Mouse (Mus musculus) CD4-positive, CD25-positive, alpha-beta regulatory T cell, adult 2 months (primary cell): Measurements from ENCODE around the gene Atrnl1.
A peak's percentile ranks its signal among the peaks of the same experiment; 100 is the strongest.

Source experiments
- DNase-seq: peaks from one replicate; pipeline ENCODE4 v3.0.0-alpha.2; 2012; ENCODE audit warnings: low read depth, low spot score

Gene Atrnl1

DNA sequence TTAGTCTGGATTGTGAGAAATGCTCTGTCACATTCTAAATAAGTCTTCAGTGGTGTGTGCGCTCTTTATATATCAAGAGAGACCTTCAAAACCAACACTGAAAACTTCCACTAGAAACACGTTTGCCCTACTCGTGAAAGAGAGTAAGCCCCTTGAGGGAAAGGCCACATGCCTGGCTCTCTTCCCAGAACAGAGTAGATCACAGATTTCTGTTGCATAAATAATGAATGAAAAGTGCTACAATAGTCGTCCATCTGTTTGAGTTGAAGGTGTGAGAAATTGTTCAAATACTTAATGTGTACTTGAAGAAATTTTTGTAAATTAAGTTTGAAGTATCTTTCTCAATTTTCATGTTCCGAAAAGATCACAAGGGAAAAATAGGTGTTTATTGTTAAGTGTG is 312.2 kb downstream of the Atrnl1 start:
- DNase-seq = no peak

DNA sequence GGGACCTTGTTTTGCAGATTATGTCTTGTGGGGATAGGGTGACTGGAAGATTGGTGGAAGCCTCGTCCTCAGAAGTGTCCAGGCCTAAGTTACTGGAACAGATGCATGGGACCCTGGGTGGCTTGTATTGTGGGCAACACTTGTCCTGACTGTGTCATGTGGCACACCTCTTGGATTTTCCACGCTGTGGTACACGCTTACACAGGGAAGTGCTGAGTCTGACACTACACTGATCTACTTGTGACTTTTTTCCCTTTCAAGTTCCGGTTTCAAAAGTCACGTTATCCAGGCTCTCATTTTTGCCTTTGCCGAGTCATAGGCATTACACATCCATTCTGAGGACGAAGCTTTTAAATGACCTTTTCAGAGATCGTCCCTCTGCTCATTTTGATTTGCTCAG is 314.0 kb downstream of the Atrnl1 start:
- no peak for DNase-seq

- no peak for DNase-seq
Measured at GRCm38 (mm10) chr19:57925681-57926080, 314.8 kb downstream of the Atrnl1 start.

- DNase-seq = peak; percentile 27
Measured at GRCm38 (mm10) chr19:57926164-57926860, 315.5 kb downstream of the Atrnl1 start.

GRCm38 (mm10) chr19:57926941-57927471 is 316.2 kb downstream of the Atrnl1 start:
- no peak for DNase-seq

DNA sequence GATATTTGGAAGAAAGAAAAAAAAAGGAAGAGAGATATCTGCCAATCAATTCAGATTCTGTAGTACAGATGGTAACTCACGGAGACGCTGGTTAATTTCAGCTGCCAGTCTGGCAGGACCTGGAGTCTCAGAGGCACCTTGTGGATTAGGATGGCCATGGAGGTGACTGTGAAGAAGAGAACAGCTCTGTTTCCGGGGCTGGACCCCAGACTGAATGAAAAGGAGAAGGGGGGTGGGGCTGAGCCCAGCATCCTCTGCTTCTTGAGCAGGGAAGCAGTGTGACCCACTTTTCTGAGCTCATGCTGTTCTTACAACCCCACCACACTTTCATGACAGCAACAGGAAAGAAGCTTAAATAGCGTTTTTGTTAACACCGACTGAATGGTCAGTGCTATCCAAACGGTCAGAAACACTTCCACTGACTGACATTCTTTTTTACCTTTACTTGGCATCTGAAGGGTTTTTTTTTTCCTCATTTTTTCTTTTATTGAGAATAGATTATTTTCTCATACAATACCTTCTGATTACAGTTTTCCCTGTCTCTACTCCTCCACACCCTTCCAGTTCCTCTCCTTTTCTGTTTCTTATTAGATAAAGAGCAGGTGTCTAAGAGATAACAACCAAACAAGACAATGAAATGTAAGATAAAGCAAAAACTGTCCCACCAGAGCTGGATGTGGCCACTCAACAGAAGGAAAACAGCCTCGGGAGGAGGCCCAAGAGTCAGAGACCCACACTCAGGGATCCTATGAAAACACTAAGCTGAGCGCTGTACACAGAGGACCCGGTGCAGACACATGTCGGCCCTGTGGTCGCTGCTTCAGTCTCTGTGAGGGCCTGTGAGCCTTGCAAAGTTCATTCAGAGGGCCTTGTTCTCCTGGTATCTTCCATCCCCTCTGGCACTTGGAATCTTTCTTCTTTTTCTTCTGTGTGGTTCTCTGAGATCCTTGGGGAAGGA is 317.0 kb downstream of the Atrnl1 start:
- DNase-seq = no peak

DNA sequence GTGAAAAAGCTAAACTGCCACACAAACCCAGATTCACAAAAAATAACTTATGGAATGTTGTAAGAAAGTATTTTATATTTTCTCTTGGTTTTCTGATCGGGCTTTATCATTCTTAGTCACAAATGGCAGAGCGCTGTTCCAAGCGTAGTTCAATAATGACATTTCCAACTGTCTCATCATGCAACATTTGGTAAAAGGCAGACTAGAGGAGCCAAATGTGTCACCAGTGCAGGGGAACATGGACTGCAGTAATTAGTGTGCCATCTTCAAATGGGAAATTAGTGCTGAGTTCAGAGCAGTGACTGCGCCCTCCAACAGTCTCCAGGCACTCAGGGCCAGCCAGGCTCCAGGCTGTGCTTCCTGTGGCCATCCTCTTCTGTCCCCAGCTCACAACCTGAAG is 320.8 kb downstream of the Atrnl1 start:
- DNase-seq = no peak

GRCm38 (mm10) chr19:57936865-57937264 is 326.0 kb downstream of the Atrnl1 start:
- no peak for DNase-seq

DNA sequence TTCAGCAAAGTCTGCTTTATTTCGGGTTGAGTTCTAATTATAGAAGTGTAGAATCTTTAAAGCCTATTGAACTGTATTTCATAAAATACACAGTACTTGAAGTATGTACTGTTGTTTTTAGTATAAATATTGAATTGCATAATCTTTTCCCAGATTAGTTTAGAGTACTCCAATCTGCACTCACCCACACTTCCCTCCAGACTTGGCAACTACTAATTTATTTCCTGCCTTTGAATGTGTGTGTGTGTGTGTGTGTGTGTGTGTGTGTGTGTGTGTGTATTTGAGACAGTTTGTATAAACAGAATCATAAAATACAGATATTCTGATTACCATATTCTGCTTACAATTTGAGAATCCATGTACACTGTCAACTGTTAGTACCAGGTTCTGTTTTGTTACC is 328.3 kb downstream of the Atrnl1 start:
- no peak for DNase-seq

DNA sequence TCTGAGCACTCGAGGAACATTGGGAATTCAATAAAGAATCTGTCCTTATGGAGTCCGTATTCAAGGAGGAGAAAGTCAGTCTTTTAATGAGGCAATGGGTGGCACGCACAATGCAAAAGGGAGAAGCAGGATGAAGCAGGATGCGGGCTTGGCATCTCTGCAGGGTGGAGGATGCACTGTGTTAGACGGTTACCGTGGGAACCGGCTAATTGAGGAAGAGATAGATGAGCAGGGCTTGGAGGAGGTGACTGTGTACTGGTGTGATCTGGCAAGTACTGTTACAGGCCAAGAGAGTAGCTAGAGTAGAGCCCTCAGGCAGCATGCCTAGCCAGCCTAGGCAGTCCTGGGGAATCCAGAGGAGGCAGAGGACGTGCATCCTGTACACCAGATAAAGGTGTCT is 330.7 kb downstream of the Atrnl1 start:
- DNase-seq = no peak

GRCm38 (mm10) chr19:57942281-57942680 is 331.4 kb downstream of the Atrnl1 start:
- DNase-seq = no peak

- no peak for DNase-seq
Measured at GRCm38 (mm10) chr19:57943308-57943707, 332.5 kb downstream of the Atrnl1 start.

DNA sequence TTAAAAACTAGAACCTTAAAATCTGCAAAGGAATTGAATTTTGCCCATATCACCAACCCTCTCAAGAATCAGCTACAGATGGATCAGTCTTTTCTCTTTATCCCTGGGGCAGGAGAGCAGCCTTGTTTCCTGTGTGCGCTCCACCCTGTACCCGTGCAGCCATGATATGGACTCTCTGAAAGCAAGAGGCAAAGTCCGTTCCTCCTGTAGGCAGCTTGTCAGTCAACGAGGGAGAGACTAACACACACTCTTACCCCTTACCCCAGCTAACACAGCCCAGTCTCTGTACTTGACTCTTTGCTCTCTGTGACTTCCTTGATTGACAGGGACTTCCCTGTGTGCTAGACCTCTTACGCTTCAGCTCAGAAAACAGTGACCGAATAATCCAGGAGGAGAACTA is 333.8 kb downstream of the Atrnl1 start:
- no peak for DNase-seq

DNA sequence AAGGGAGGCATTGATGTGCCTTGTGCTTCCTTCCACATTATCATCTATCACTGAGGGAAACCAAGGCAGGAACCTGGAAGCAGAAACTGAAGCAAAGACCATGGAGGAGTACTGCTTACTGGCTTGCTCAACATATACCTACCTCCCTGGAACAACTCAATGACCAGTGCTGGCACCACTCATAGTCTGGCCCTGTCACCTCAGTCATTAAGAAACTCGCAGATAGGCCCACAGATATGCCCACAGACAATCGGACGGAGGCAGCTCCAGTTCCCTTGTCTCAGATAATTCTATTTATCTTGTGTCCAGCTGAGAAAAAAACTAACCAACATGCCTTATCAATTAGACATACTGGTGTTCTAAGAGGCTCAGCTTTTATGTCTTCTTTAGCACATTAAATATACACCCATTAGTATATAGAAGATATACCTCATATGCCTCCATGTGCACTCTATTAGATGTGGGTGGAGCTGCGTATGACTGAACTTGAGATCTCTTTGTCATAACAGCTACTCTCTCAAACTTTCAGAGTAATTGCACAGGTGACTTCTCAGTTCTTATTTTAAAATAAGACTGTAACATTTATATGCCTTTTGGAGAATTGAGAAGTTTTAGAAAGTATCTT is 334.9 kb downstream of the Atrnl1 start:
- DNase-seq = no peak

DNA sequence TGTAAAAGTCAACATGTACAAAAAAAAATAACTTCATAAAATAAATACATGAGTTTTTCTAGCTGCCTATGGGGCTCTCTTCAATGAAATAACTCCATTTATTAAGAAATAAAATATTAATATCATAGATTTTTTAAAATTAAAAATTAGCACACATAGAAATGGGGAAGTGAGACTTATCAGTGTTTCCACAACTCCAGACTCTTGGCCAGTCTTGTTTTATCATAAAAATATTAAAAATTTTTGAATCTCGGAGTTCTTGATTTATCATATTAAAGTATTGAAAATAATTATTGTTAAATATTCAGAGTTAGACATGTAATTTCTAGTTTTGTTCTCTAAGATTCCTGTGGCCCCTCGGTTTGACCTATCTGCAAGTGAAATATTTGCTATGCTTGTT is 337.7 kb downstream of the Atrnl1 start:
- DNase-seq = no peak

DNA sequence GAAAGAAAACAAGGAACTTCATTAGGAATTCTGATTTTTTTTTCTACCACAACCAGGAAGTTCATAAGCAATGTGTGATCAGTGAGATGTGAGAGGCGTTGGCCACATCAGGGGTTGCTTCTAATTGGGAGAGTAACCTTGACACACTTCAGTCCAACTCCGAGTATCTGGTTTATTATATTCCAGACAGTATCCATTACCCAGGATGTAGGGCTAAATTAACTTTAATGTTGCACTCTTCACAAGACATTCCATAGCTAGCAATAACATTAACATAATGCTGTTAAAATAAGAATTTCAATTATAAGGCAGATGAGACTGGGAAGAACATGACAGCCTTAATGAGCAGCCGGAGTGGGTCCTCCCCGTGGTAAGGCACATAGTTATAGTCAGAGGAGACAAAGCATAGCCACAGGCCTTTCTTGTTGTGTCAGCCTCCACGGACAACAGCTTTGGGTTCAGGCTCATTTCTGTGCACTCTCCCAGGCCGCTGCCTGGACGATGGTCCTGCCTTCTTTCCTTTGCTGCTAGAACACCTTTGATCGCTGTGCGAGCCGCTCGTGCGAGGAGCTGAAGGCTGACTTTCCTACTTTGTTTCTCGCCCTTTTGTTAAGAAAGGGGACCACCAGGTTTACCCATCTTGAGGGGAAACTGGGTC is 338.6 kb downstream of the Atrnl1 start:
- no peak for DNase-seq

DNA sequence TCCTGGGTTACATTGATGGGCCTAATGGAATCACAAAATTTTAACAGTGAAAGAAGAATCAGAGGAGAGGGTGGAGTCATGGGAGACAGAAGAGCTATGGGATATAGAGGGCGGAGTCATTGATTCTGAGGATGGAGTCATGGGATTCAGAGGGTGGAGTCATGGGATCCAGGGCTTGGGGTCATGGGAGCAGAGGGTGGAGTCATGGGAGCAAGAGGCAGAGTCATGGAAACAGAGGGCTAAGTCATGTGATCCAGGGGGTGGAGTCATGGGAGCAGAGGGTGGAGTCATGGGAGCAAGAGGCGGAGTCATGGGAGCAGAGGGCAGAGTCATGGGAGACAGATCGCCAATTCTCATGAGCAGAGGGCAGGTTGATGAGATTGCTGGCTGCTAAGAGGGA is 343.3 kb downstream of the Atrnl1 start:
- DNase-seq = no peak

DNA sequence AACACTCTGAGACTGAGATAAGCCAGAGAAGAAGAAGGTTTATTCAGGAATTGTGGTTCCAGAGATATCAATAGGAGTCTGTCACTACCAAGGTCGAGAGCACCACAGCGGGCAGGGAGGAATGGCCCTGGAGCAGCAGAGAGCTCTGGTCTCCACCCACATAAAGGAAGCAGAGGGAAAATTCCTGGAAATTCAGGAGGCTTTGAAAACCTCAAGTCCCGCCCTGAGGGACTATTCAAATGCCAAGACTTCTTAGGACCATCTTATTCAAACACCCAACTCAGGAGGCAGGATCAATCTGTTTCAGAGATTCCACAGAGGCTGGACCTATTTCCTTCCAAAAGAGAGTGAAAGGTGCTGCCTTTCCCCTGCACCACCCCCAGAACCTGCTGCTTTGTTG is 345.6 kb downstream of the Atrnl1 start:
- no peak for DNase-seq

- DNase-seq = no peak
Measured at GRCm38 (mm10) chr19:57957363-57957762, 346.5 kb downstream of the Atrnl1 start.

- DNase-seq = no peak
Measured at GRCm38 (mm10) chr19:57958154-57958553, 347.3 kb downstream of the Atrnl1 start.

DNA sequence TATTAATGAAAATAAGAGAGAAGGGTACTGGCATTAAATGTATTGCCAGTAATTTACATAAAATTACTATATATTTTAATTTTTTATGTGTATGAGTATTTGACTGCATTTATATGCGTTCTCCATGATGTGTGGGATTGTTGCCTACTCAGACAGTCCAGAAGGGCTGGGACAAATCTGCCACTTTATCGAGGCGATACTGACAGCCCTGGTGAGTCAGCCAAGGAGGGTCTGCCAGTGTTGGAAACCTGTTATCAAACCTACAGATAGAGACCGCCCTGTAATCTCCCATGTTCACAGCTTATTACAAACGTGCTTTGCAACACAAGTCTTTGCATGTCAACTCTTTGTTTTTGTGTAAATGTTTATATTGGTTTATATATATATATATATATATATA is 347.9 kb downstream of the Atrnl1 start:
- no peak for DNase-seq

DNA sequence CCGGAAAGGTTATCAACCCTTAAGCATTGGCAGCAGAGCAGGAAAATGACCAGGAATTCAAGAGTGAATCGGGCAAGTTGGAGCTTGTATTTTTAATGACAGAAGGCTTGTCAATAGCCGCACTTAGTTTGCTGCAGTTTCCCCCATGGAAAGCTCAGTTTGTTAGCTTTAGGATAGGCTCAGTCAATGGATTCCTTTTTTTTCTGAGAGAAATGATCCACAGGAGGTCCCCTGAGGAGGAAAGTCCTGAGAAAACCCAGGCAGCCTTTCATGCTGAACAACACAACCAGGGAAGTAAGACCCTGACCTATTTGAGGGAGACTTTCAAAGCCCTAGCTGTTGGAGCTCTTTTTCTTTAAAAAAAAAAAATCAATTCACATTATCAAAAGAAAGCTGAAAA is 350.5 kb downstream of the Atrnl1 start:
- no peak for DNase-seq
